Mouse (Mus musculus) limb, embryonic 14.5 days (tissue): ENCODE data around the gene Trmu. TPM values are rescaled to one million over a fixed set of nuclear protein-coding genes. Genes with fewer than 3 reads are reported as not detected.
A peak's percentile ranks its signal among the peaks of the same experiment; 100 is the strongest.

Experiments
- ATAC-seq: fragments of 200-750 bp; cut with Nextera tagmentation; 2 replicates; pipeline ENCODE4 v1.8.0; 2017; ENCODE audit warnings: low read depth, moderate number of reproducible peaks, moderate TSS enrichment; ENCODE audit not compliant: low FRiP score
- DNase-seq: peaks from one replicate; pipeline ENCODE4 v3.0.0-alpha.2; 2015; ENCODE audit warnings: low spot score
- H3K27ac ChIP-seq: fragments of 300-500 bp; sonication (generic); replicated peaks from 2 replicates; pipeline ENCODE4 v1.5.1; 2014; ENCODE audit warnings: low read depth, mild to moderate bottlenecking, low read length, moderate library complexity, mixed read lengths
- H3K27me3 ChIP-seq: fragments of 300-500 bp; sonication (generic); 2 replicates; pipeline ENCODE4 v1.6.1; 2014; ENCODE audit warnings: low read length, mixed read lengths; ENCODE audit not compliant: control insufficient read depth, insufficient read depth
- H3K36me3 ChIP-seq: fragments of 300-500 bp; sonication (generic); 2 replicates; pipeline ENCODE4 v1.6.1; 2014; ENCODE audit warnings: mild to moderate bottlenecking, low read length, moderate library complexity, mixed read lengths; ENCODE audit not compliant: control insufficient read depth, insufficient read depth
- H3K4me1 ChIP-seq: fragments of 300-500 bp; sonication (generic); 2 replicates; pipeline ENCODE4 v1.6.1; 2014; ENCODE audit warnings: antibody characterized with exemption, low read length, mixed read lengths; ENCODE audit not compliant: control insufficient read depth, insufficient read depth
- H3K4me2 ChIP-seq: fragments of 300-500 bp; sonication (generic); replicated peaks from 2 replicates; pipeline ENCODE4 v1.6.1; 2014; ENCODE audit warnings: low read depth, mild to moderate bottlenecking, low read length, moderate library complexity; ENCODE audit not compliant: severe bottlenecking
- H3K4me3 ChIP-seq: fragments of 300-500 bp; sonication (generic); replicated peaks from 2 replicates; pipeline ENCODE4 v1.5.1; 2014; ENCODE audit warnings: low read length
- H3K9ac ChIP-seq: fragments of 300-500 bp; sonication (generic); 2 replicates; pipeline ENCODE4 v1.6.1; 2014; ENCODE audit warnings: mild to moderate bottlenecking, low read depth, low read length, moderate library complexity; ENCODE audit not compliant: severe bottlenecking
- H3K9me3 ChIP-seq: fragments of 300-500 bp; sonication (generic); 2 replicates; pipeline ENCODE4 v1.6.1; 2016; ENCODE audit warnings: low read length; ENCODE audit not compliant: control insufficient read depth
- POLR2A ChIP-seq: fragments of 200-500 bp; IDR thresholded peaks from 2 replicates; pipeline ENCODE4 v1.8.0; 2012; ENCODE audit warnings: inconsistent platforms, mild to moderate bottlenecking, moderate library complexity, borderline replicate concordance; ENCODE audit not compliant: insufficient read depth, insufficient read length; ENCODE audit errors: extremely low read depth
- WGBS: fragments of 180-500 bp; shearing (Covaris S2); extraction: QIAGEN DNeasy Blood & Tissue Kit; methylation state at CpG from one replicate; pipeline ENCODE4 v1.1.7; 2014; 5-methylcytosine and 5-hydroxymethylcytosine counted together
- polyA plus RNA-seq, 2 experiments: library from polyadenylated mRNA; depleted of rRNA in 1 of 2; stranded (reverse) in 1 of 2; unstranded in 1 of 2; fragments of >200 nt; fragmentation: Nextera tagmentation in 1 of 2; extraction: Ambion mirVana in 1 of 2; gene quantifications; 2 replicates each; pipeline versions ENCODE4 v1.2.1 to v1.2.3; 2012 to 2014

The Trmu gene
- polyA plus RNA-seq, 2 experiments: 37.6 to 68.8 TPM

DNA sequence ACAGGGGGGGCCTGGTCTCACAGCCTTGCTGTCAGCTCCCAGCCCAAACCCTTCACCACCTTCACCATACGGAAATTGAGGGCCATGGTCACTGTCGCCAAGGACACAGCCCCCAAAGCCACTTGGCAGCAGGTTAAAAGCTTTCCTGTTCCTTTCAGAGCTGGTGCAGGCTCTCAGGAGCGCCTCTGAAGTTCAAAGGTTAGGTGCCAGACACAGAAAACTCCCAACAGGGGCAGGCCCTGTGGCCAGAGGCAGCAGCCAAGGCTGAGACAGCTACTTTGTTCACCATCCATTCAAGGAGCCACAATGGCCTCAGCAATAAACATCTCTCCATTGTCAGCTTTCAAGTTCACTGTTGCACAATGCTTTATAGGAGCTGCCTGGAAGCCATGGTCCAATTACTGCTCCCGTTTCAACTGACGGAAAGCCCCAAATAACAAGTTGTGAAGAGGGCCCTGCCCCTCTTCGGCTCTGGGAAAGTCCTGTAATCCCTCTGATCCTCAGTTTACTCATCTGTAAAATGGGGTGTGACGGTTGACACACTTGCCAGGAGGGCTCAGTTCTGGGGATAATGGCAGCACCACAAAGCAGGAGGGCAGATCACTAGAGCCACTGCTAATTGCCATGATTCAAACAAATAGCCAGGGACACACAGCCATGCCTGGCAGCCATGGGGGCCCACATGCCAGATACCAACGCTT lies 40.2 kb downstream of the Trmu start:
- 57% methylated on average over 8 of the region's 8 CpGs for WGBS
- no peak for ATAC-seq
- Histone ChIP-seq H3K4me1 (no peaks in the 10 kb centered on the region), H3K36me3 (0 out of 2 replicates have a peak, but pooled peaks cover 6% of the 10 kb centered on the region), H3K9me3 (no peaks in the 10 kb centered on the region), H3K27ac (no peak overlapping the region), H3K27me3 (no peaks in the 10 kb centered on the region), H3K4me2 (no peak overlapping the region), H3K9ac (no peak overlapping the region), H3K4me3 (no peak overlapping the region)
- no peak for DNase-seq
- TF ChIP-seq POLR2A: no peak

DNA sequence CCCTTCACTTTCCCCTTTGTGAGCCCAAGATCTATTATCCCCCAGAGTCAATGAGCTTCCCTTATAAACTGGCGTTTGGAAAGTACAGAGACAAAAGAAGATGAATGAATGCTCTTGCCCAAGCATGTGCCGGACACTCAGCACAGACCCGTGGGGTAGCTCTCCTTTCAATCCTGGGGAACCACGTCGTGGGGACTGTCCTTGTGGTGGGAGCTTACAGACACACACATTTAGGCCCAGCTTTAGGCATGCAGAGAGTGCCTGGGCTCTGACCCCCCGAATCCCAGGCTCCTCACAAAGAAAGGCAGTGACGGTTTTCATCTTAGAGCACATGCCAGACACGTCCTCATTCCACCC lies 40.8 kb downstream of the Trmu start:
- Histone ChIP-seq H3K4me1 (no peaks in the 10 kb centered on the region), H3K27me3 (no peaks in the 10 kb centered on the region), H3K4me2 (no peak overlapping the region), H3K9me3 (no peaks in the 10 kb centered on the region), H3K36me3 (peaks cover 11% of the 10 kb centered on the region; the same call in 1 of the 2 replicates), H3K27ac (no peak overlapping the region), H3K9ac (no peak overlapping the region), H3K4me3 (no peak overlapping the region)
- 79% methylated on average over 8 of the region's 8 CpGs for WGBS
- no peak for TF ChIP-seq POLR2A
- ATAC-seq (no peak), DNase-seq (no peak)

GRCm38 (mm10) chr15:85921855-85922254 lies 42.7 kb downstream of the Trmu start:
- no peak overlapping the region for H3K4me3 ChIP-seq
- no peak for ATAC-seq
- H3K4me2 ChIP-seq: no peak overlapping the region
- H3K4me1 ChIP-seq: no peaks in the 10 kb centered on the region
- no peak overlapping the region for H3K27ac ChIP-seq
- no peak overlapping the region for H3K9ac ChIP-seq
- no peaks in the 10 kb centered on the region for H3K27me3 ChIP-seq
- H3K9me3 ChIP-seq: no peaks in the 10 kb centered on the region
- DNase-seq: no peak
- WGBS: 93% methylated on average over 11 of the region's 11 CpGs
- peaks cover 12% of the 10 kb centered on the region; the same call in 1 of the 2 replicates for H3K36me3 ChIP-seq
- no peak for TF ChIP-seq POLR2A

DNA sequence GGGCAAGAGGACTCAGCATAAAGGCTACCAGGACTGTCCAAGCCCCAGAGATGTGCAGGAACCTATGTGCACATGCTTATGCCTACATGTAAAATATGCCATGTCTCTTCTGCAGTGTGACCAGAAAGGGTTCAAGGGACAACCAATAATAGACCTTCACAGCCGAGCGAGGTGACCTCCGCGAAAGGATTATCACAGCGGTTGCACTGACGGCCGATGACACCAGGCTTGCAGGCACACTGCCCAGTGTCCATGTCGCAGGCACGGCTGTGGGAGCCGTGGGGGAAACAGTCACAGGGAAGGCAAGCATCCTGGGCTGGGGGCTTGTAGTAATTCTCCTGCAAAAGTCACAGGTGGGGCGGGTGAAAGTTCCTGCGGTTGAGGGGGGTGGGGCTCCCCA lies 49.0 kb downstream of the Trmu start:
- H3K4me1 ChIP-seq: no peaks in the 10 kb centered on the region
- H3K9ac ChIP-seq: no peak overlapping the region
- TF ChIP-seq POLR2A: no peak
- H3K27ac ChIP-seq: no peak overlapping the region
- ATAC-seq (no peak), DNase-seq (no peak)
- no peak overlapping the region for H3K4me2 ChIP-seq
- H3K4me3 ChIP-seq: no peak overlapping the region
- H3K36me3 ChIP-seq: peaks cover 23% of the 10 kb centered on the region
- 83% methylated on average over 12 of the region's 12 CpGs for WGBS
- H3K9me3 ChIP-seq: no peaks in the 10 kb centered on the region
- no peaks in the 10 kb centered on the region for H3K27me3 ChIP-seq

DNA sequence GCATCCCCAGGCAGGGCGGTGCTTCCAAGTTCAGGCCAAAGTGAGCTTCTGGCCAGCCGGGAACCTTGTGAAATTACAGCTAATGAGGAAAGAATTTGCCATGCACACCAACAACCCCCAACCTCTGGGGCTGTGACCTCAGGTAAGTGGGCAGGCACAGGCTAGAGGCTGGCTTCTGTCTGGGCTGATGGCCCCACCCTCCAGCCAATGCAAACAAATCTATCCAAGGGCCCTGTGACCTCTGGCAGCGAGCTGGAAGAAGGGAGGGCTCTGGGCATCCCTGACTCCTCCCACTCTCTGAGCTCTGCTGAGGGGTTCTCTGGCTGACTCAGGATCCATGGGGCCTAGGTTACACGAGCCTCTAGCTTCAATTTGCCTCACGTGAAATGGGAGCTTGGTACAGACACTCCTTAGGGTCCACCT lies 56.5 kb downstream of the Trmu start:
- no peak overlapping the region for H3K27ac ChIP-seq

More for the DNA sequence above, 56.5 kb downstream of the Trmu start:
- Histone ChIP-seq H3K9me3 (no peaks in the 10 kb centered on the region), H3K4me2 (no peak overlapping the region), H3K4me3 (no peak overlapping the region), H3K36me3 (no peaks in the 10 kb centered on the region), H3K9ac (0 out of 2 replicates have a peak overlapping the region, but pooled peaks have one; percentile 12), H3K4me1 (no peaks in the 10 kb centered on the region), H3K27me3 (no peaks in the 10 kb centered on the region)
- ATAC-seq: 0 out of 2 replicates have a peak, but pooled peaks have one; percentile 34
- 20% methylated on average over 5 of the region's 5 CpGs for whole genome bisulfite sequencing
- peak; percentile 10 for DNase-seq
- TF ChIP-seq POLR2A: no peak

Other genes with a start within 250 kb of the Trmu start
- 0.36 and 0.84 TPM in 2 replicates for gene Ppara, start 144.3 kb upstream of the Trmu start, polyA plus RNA-seq (2012; rRNA removed)
- gene Ppara, start 144.3 kb upstream of the Trmu start, polyA plus RNA-seq (2014; fragmentation: Nextera tagmentation; extraction: Ambion mirVana): 2.2 and 2.8 TPM in 2 replicates
- 25.0 and 36.2 TPM in 2 replicates for gene Cdpf1, start 67.6 kb upstream of the Trmu start, polyA plus RNA-seq (2012; rRNA removed)
- 28.4 and 32.5 TPM in 2 replicates for gene Cdpf1, start 67.6 kb upstream of the Trmu start, polyA plus RNA-seq (2014; fragmentation: Nextera tagmentation; extraction: Ambion mirVana)
- 0.38 and 0.42 TPM in 2 replicates for gene Pkdrej, start 57.6 kb upstream of the Trmu start, polyA plus RNA-seq (2012; rRNA removed)
- gene Pkdrej, start 57.6 kb upstream of the Trmu start, polyA plus RNA-seq (2014; fragmentation: Nextera tagmentation; extraction: Ambion mirVana): 0.25 and 0.36 TPM in 2 replicates
- gene Ttc38, start 47.0 kb upstream of the Trmu start, polyA plus RNA-seq (2012; rRNA removed): 5.0 and 5.9 TPM in 2 replicates
- 6.9 and 7.6 TPM in 2 replicates for gene Ttc38, start 47.0 kb upstream of the Trmu start, polyA plus RNA-seq (2014; fragmentation: Nextera tagmentation; extraction: Ambion mirVana)
- gene Gtse1, start 19.6 kb upstream of the Trmu start, polyA plus RNA-seq (2012; rRNA removed): 27.2 and 29.6 TPM in 2 replicates
- 16.7 and 20.9 TPM in 2 replicates for gene Gtse1, start 19.6 kb upstream of the Trmu start, polyA plus RNA-seq (2014; fragmentation: Nextera tagmentation; extraction: Ambion mirVana)
- gene Celsr1, start 154.5 kb downstream of the Trmu start, polyA plus RNA-seq (2012; rRNA removed): 11.8 and 13.1 TPM in 2 replicates
- gene Celsr1, start 154.5 kb downstream of the Trmu start, polyA plus RNA-seq (2014; fragmentation: Nextera tagmentation; extraction: Ambion mirVana): 6.5 TPM in 2 replicates
- 23.5 and 26.4 TPM in 2 replicates for gene Gramd4, start 178.4 kb downstream of the Trmu start, polyA plus RNA-seq (2012; rRNA removed)
- 12.3 and 15.4 TPM in 2 replicates for gene Gramd4, start 178.4 kb downstream of the Trmu start, polyA plus RNA-seq (2014; fragmentation: Nextera tagmentation; extraction: Ambion mirVana)